11 mouse cellular contexts compared by ENCODE assay signal in genomic region chr17:65871641-65872041, GRCm38 (mm10). TPM values are rescaled to one million over a fixed set of nuclear protein-coding genes. Genes with fewer than 3 reads are reported as not detected.
DNase-seq lines count a peak whose midpoint lies in the region; ATAC-seq and TF ChIP-seq lines count a peak whose summit lies in the region.
"Had no signal": no experiment of that assay in that cellular context is flagged by ENCODE, and none has a peak within 500 bp of the region (broad histone marks: within the 10 kb centered on the region; RNA-seq: fewer than 3 reads in every experiment).

No protein-coding gene starts in this region.

- H3K36me3 ChIP-seq in lung, embryonic 16.5 days (ENCODE audit: control insufficient read depth, insufficient read depth, low read length): no peaks in the 10 kb centered on the region
- H3K36me3 ChIP-seq in embryonic facial prominence, embryonic 12.5 days: 0 out of 2 replicates have a peak, but pooled peaks cover 7% of the 10 kb centered on the region
- no peaks in the 10 kb centered on the region for H3K36me3 ChIP-seq in midbrain, embryonic 16.5 days (ENCODE audit: control insufficient read depth, insufficient read depth, low read length)

- TF ChIP-seq POLR2A in lung, adult 2 months (IDR thresholded peaks at IDR 0.05; ENCODE audit: borderline replicate concordance, extremely low read depth, low read depth, low read length): no peak

- no peak overlapping the region for H3K9ac ChIP-seq in lung, embryonic 16.5 days (ENCODE audit: low read length)
- no peak overlapping the region for H3K9ac ChIP-seq in embryonic facial prominence, embryonic 12.5 days
- H3K9ac ChIP-seq in midbrain, embryonic 16.5 days (ENCODE audit: low read depth, low read length): no peak overlapping the region

- H3K4me3 ChIP-seq in gastrocnemius, adult 2 months: no peak overlapping the region
- no peak overlapping the region for H3K4me3 ChIP-seq in lung, embryonic 16.5 days (ENCODE audit: low read length)
- no peak overlapping the region for H3K4me3 ChIP-seq in lung, adult 2 months (replicated peaks; ENCODE audit: extremely low read depth, low read depth, low read length)
- H3K4me3 ChIP-seq in embryonic facial prominence, embryonic 12.5 days: no peak overlapping the region
- H3K4me3 ChIP-seq in midbrain, embryonic 16.5 days (ENCODE audit: low read depth, low read length): no peak overlapping the region

- H3K4me1 ChIP-seq in lung, embryonic 16.5 days (replicated peaks; ENCODE audit: control insufficient read depth, insufficient read depth, low read length): peaks cover 9% of the 10 kb centered on the region
- peaks cover 7% of the 10 kb centered on the region for H3K4me1 ChIP-seq in lung, adult 2 months (ENCODE audit: control insufficient read depth, insufficient read depth, low read length)
- H3K4me1 ChIP-seq in embryonic facial prominence, embryonic 12.5 days: peaks cover 13% of the 10 kb centered on the region
- H3K4me1 ChIP-seq in midbrain, embryonic 16.5 days (ENCODE audit: control insufficient read depth, insufficient read depth, low read length): peaks cover 8% of the 10 kb centered on the region; the same call in 1 of the 2 replicates

- H3K9me3 ChIP-seq in lung, embryonic 16.5 days (ENCODE audit: control insufficient read depth, low read length): no peaks in the 10 kb centered on the region
- H3K9me3 ChIP-seq in embryonic facial prominence, embryonic 12.5 days: no peaks in the 10 kb centered on the region
- H3K9me3 ChIP-seq in midbrain, embryonic 16.5 days (replicated peaks; ENCODE audit: control insufficient read depth, low read length, poor library complexity, severe bottlenecking): no peaks in the 10 kb centered on the region

- no peak for ATAC-seq in lung, embryonic 16.5 days (ENCODE audit: low read depth)
- ATAC-seq in embryonic facial prominence, embryonic 12.5 days (ENCODE audit: insufficient number of reproducible peaks, insufficient read depth, low FRiP score, low TSS enrichment): no peak
- ATAC-seq in midbrain, embryonic 16.5 days: no peak
- ATAC-seq in megakaryocyte progenitor cell, adult 5-6 weeks (replicated peaks; ENCODE audit: poor library complexity): no peak

- intact Hi-C loops in gastrocnemius, adult 2 months (cut with DNase I): loop anchor here (5.0 kb wide), 1 partner anchor 81 kb away; the partner anchor contains the start of gene Twsg1

- H3K27me3 ChIP-seq in lung, embryonic 16.5 days (ENCODE audit: control insufficient read depth, insufficient read depth, low read depth, low read length): no peaks in the 10 kb centered on the region
- H3K27me3 ChIP-seq in embryonic facial prominence, embryonic 12.5 days: no peaks in the 10 kb centered on the region
- no peaks in the 10 kb centered on the region for H3K27me3 ChIP-seq in midbrain, embryonic 16.5 days (ENCODE audit: control insufficient read depth, insufficient read depth, low read depth, low read length)

- WGBS in lung, embryonic 16.5 days: 20% methylated on average over 5 of the region's 5 CpGs
- WGBS in lung, adult 2 months: 12% methylated on average over 5 of the region's 5 CpGs
- 24% methylated on average over 5 of the region's 5 CpGs for WGBS in embryonic facial prominence, embryonic 12.5 days
- 44% methylated on average over 5 of the region's 5 CpGs for WGBS in midbrain, embryonic 16.5 days

- no peak for TF ChIP-seq CTCF in gastrocnemius, adult 2 months (IDR thresholded peaks at IDR 0.05)
- TF ChIP-seq CTCF in lung, adult 2 months (IDR thresholded peaks at IDR 0.05; ENCODE audit: insufficient read depth, low read length): no peak

- no peak overlapping the region for H3K4me2 ChIP-seq in lung, embryonic 16.5 days (ENCODE audit: low read depth, low read length)
- H3K4me2 ChIP-seq in embryonic facial prominence, embryonic 12.5 days (replicated peaks): no peak overlapping the region
- no peak overlapping the region for H3K4me2 ChIP-seq in midbrain, embryonic 16.5 days (ENCODE audit: low read length)

- DNase-seq in gastrocnemius, adult 2 months: no peak
- DNase-seq in gastrocnemius, postnatal 4 days (ENCODE audit: low spot score in 2 of 2): no peak
- no peak for DNase-seq in lung, adult 2 months
- no peak for DNase-seq in adrenal gland, adult 18-20 months (ENCODE audit: low spot score in 2 of 2)
- DNase-seq: B cell, adult 2 months; kidney, adult 11 months; layer of hippocampus, postnatal 36 days had no signal

- peak overlapping the region; percentile 39 for H3K27ac ChIP-seq in gastrocnemius, adult 2 months
- H3K27ac ChIP-seq in lung, embryonic 16.5 days (ENCODE audit: low read length): peak overlapping the region; percentile 12; the same call in 1 of the 2 replicates
- H3K27ac ChIP-seq in embryonic facial prominence, embryonic 12.5 days: peak overlapping the region; percentile 46
- H3K27ac ChIP-seq in midbrain, embryonic 16.5 days (ENCODE audit: low read length): peak overlapping the region; percentile 7; the same call in 1 of the 2 replicates

RNA-seq across cellular contexts. Expression of gene Ralbp1, which starts 14.0 kb away (rescaled TPM):
- total RNA-seq in gastrocnemius, adult 2 months (2021): 10 to 100 TPM; 21.6 to 23.8 TPM
- total RNA-seq in gastrocnemius, postnatal 4 days (2021): 10 to 100 TPM; 38.3 to 39.1 TPM
- polyA plus RNA-seq in lung, embryonic 16.5 days (2015; fragmentation: Nextera tagmentation; extraction: Ambion mirVana): 95.4 and 101 TPM in 2 replicates
- polyA plus RNA-seq in lung, adult 2 months (2012; rRNA removed): 55.1 and 60.5 TPM in 2 replicates
- polyA plus RNA-seq in embryonic facial prominence, embryonic 12.5 days (2016; fragmentation: Nextera tagmentation; extraction: Ambion mirVana): 63.0 and 65.7 TPM in 2 replicates
- 50.2 and 51.6 TPM in 2 replicates for polyA plus RNA-seq in midbrain, embryonic 16.5 days (2015; fragmentation: Nextera tagmentation; extraction: Ambion mirVana)
- total RNA-seq in adrenal gland, adult 18-20 months (2021): 10 to 100 TPM; 46.3 to 66.8 TPM
- 33.8 and 35.2 TPM in 2 replicates for total RNA-seq in megakaryocyte progenitor cell, adult 5-6 weeks (2015)
- total RNA-seq in megakaryocyte progenitor cell, adult 5-6 weeks (2017): 92.5 and 96.5 TPM in 2 replicates
